Mouse (Mus musculus): ENCODE results near the gene Filip1.

The Filip1 gene

GRCm38 (mm10) chr9:79792841-79793835 lies 219.5 kb downstream of the Filip1 start, which contains the start of gene Tmem30a:
Tmem30a (minus strand) TSS chr9:79793507.
- in situ Hi-C loops (cut with MboI; ENCODE audit: low sequenced_read_pairs): no loop called here

GRCm38 (mm10) chr9:79785794-79786085 lies 226.9 kb downstream of the Filip1 start:
- in situ Hi-C loops (cut with MboI; ENCODE audit: low sequenced_read_pairs): no loop called here

- in situ Hi-C loops (cut with MboI; ENCODE audit: low sequenced_read_pairs): no loop called here
Observed at GRCm38 (mm10) chr9:79784934-79785793, 227.5 kb downstream of the Filip1 start.

- in situ Hi-C loops (cut with MboI; ENCODE audit: low sequenced_read_pairs): no loop called here
Observed at GRCm38 (mm10) chr9:79784439-79784838, 228.2 kb downstream of the Filip1 start.

GRCm38 (mm10) chr9:79779354-79779753 lies 233.3 kb downstream of the Filip1 start:
- in situ Hi-C loops (cut with MboI; ENCODE audit: low sequenced_read_pairs): no loop called here

- in situ Hi-C loops (cut with MboI; ENCODE audit: low sequenced_read_pairs): no loop called here
Observed at GRCm38 (mm10) chr9:79766991-79767545, 245.6 kb downstream of the Filip1 start.

GRCm38 (mm10) chr9:79765329-79765728 lies 247.3 kb downstream of the Filip1 start:
- in situ Hi-C loops (cut with MboI; ENCODE audit: low sequenced_read_pairs): no loop called here

All from CH12F3 (cell line).